Mouse (Mus musculus): ENCODE measurements around the gene Pidd1.

The Pidd1 gene

GRCm38 (mm10) chr7:141472763-141473162 lies 28.9 kb upstream of the Pidd1 start:
- no peak for DNase-seq (ENCODE audit: low spot score in 2 of 2)

- no peak for DNase-seq (ENCODE audit: low spot score in 2 of 2)
Measured at GRCm38 (mm10) chr7:141472226-141472625, 28.4 kb upstream of the Pidd1 start.

- no peak for DNase-seq (ENCODE audit: low spot score in 2 of 2)
Measured at GRCm38 (mm10) chr7:141471236-141471635, 27.4 kb upstream of the Pidd1 start.

GRCm38 (mm10) chr7:141470637-141470944 lies 26.8 kb upstream of the Pidd1 start:
- DNase-seq (ENCODE audit: low spot score in 2 of 2): no peak

GRCm38 (mm10) chr7:141469901-141470636 lies 26.2 kb upstream of the Pidd1 start:
- no peak for DNase-seq (ENCODE audit: low spot score in 2 of 2)

GRCm38 (mm10) chr7:141469352-141469751 lies 25.5 kb upstream of the Pidd1 start:
- no peak for DNase-seq (ENCODE audit: low spot score in 2 of 2)

GRCm38 (mm10) chr7:141468522-141469211 lies 24.8 kb upstream of the Pidd1 start:
- DNase-seq (ENCODE audit: low spot score in 2 of 2): no peak

GRCm38 (mm10) chr7:141468164-141468521 lies 24.3 kb upstream of the Pidd1 start:
- no peak for DNase-seq (ENCODE audit: low spot score in 2 of 2)

- peak; percentile 92 to 93 for DNase-seq (ENCODE audit: low spot score in 2 of 2)
Measured at GRCm38 (mm10) chr7:141467230-141468030, 23.6 kb upstream of the Pidd1 start, which contains the start of gene Cd151. Gene Cd151, plus strand, starts transcription at chr7:141467392.

- DNase-seq (ENCODE audit: low spot score in 2 of 2): no peak
Measured at GRCm38 (mm10) chr7:141466607-141467148, 22.9 kb upstream of the Pidd1 start.

GRCm38 (mm10) chr7:141466045-141466394 lies 22.2 kb upstream of the Pidd1 start:
- no peak for DNase-seq (ENCODE audit: low spot score in 2 of 2)

- DNase-seq (ENCODE audit: low spot score in 2 of 2): no peak
Measured at GRCm38 (mm10) chr7:141465388-141466044, 21.7 kb upstream of the Pidd1 start.

GRCm38 (mm10) chr7:141464603-141465201 lies 20.9 kb upstream of the Pidd1 start:
- DNase-seq (ENCODE audit: low spot score in 2 of 2): no peak

- DNase-seq (ENCODE audit: low spot score in 2 of 2): no peak
Measured at GRCm38 (mm10) chr7:141463824-141464602, 20.2 kb upstream of the Pidd1 start.

GRCm38 (mm10) chr7:141462333-141462821 lies 18.6 kb upstream of the Pidd1 start:
- DNase-seq (ENCODE audit: low spot score in 2 of 2): no peak

- no peak for DNase-seq (ENCODE audit: low spot score in 2 of 2)
Measured at GRCm38 (mm10) chr7:141461521-141462332, 17.9 kb upstream of the Pidd1 start.

GRCm38 (mm10) chr7:141460391-141461113 lies 16.7 kb upstream of the Pidd1 start, which contains the start of gene Cracr2b:
Gene Cracr2b, plus strand, starts transcription at chr7:141461094.
- peak in 1 of 2 experiments; percentile 44 for DNase-seq (ENCODE audit: low spot score in 2 of 2)

GRCm38 (mm10) chr7:141460001-141460390 lies 16.2 kb upstream of the Pidd1 start:
- DNase-seq (ENCODE audit: low spot score in 2 of 2): no peak

GRCm38 (mm10) chr7:141459301-141459711 lies 15.5 kb upstream of the Pidd1 start:
- DNase-seq (ENCODE audit: low spot score in 2 of 2): no peak

Measured in urinary bladder, postnatal 36 days (tissue).